Mouse (Mus musculus) midbrain, postnatal 0 days (tissue): ENCODE results near the gene Zfp526. TPM values are rescaled to one million over a fixed set of nuclear protein-coding genes. Genes with fewer than 3 reads are reported as not detected.
A peak's percentile ranks its signal among the peaks of the same experiment; 100 is the strongest.
"Not testable (repeated sequence)": the region's sequence is repeated elsewhere in the genome, so short reads cannot be mapped to it uniquely, and the experiment has no call there.

Experiments
- ATAC-seq: fragments of 200-750 bp; cut with Nextera tagmentation; 2 replicates; pipeline ENCODE4 v1.8.0; 2017; ENCODE audit warnings: moderate number of reproducible peaks, mild to moderate bottlenecking, moderate TSS enrichment, moderate library complexity; ENCODE audit not compliant: low FRiP score
- DNase-seq: peaks from one replicate; pipeline ENCODE4 v3.0.0-alpha.2; 2015; ENCODE audit warnings: low spot score
- H3K27ac ChIP-seq: fragments of 300-500 bp; sonication (generic); 2 replicates; pipeline ENCODE4 v1.5.1; 2014; ENCODE audit warnings: low read depth, mild to moderate bottlenecking, low read length, mixed read lengths
- H3K27me3 ChIP-seq: fragments of 300-500 bp; sonication (generic); 2 replicates; pipeline ENCODE4 v1.6.1; 2014; ENCODE audit warnings: low read length, control low read depth, mixed read lengths; ENCODE audit not compliant: insufficient read depth
- H3K36me3 ChIP-seq: fragments of 300-500 bp; sonication (generic); 2 replicates; pipeline ENCODE4 v1.6.1; 2014; ENCODE audit warnings: low read length, control low read depth, mixed read lengths; ENCODE audit not compliant: insufficient read depth
- H3K4me1 ChIP-seq: fragments of 300-500 bp; sonication (generic); 2 replicates; pipeline ENCODE4 v1.6.1; 2014; ENCODE audit warnings: mild to moderate bottlenecking, control low read depth, antibody characterized with exemption, low read length, mixed read lengths; ENCODE audit not compliant: insufficient read depth
- H3K4me2 ChIP-seq: fragments of 300-500 bp; sonication (generic); 2 replicates; pipeline ENCODE4 v1.6.1; 2014; ENCODE audit warnings: low read depth, mild to moderate bottlenecking, low read length, mixed read lengths; ENCODE audit not compliant: poor library complexity, severe bottlenecking
- H3K4me3 ChIP-seq: fragments of 300-500 bp; sonication (generic); 2 replicates; pipeline ENCODE4 v1.5.1; 2014; ENCODE audit warnings: low read depth, mild to moderate bottlenecking, low read length, moderate library complexity
- H3K9ac ChIP-seq: fragments of 300-500 bp; sonication (generic); replicated peaks from 2 replicates; pipeline ENCODE4 v1.6.1; 2014; ENCODE audit warnings: mild to moderate bottlenecking, low read length, moderate library complexity, mixed read lengths; ENCODE audit not compliant: poor library complexity, severe bottlenecking
- H3K9me3 ChIP-seq: fragments of 300-500 bp; sonication (generic); 2 replicates; pipeline ENCODE4 v1.6.1; 2016; ENCODE audit warnings: low read length, control low read depth
- CTCF ChIP-seq: IDR thresholded peaks from 2 replicates; pipeline ENCODE4 v1.5.1; 2016; ENCODE audit warnings: antibody characterized with exemption, mild to moderate bottlenecking
- WGBS: fragments of 180-500 bp; shearing (Covaris S2); extraction: QIAGEN DNeasy Blood & Tissue Kit; methylation state at CpG from one replicate; pipeline ENCODE4 v1.1.7; 2014; 5-methylcytosine and 5-hydroxymethylcytosine counted together
- polyA plus RNA-seq: library from polyadenylated mRNA; unstranded; fragments of >200 nt; fragmentation: Nextera tagmentation; extraction: Ambion mirVana; gene quantifications from 2 replicates; pipeline ENCODE4 v1.2.1, GENCODE M21; 2015
- total RNA-seq: library from RNA; depleted of rRNA; stranded (reverse); fragments of >200 nt; gene quantifications from 2 replicates; pipeline ENCODE4 v1.2.3, GENCODE M21; 2014

Zfp526 gene
- total and polyA plus RNA-seq, 2 experiments from 2014 or later: 0.94 to 9.5 TPM

DNA sequence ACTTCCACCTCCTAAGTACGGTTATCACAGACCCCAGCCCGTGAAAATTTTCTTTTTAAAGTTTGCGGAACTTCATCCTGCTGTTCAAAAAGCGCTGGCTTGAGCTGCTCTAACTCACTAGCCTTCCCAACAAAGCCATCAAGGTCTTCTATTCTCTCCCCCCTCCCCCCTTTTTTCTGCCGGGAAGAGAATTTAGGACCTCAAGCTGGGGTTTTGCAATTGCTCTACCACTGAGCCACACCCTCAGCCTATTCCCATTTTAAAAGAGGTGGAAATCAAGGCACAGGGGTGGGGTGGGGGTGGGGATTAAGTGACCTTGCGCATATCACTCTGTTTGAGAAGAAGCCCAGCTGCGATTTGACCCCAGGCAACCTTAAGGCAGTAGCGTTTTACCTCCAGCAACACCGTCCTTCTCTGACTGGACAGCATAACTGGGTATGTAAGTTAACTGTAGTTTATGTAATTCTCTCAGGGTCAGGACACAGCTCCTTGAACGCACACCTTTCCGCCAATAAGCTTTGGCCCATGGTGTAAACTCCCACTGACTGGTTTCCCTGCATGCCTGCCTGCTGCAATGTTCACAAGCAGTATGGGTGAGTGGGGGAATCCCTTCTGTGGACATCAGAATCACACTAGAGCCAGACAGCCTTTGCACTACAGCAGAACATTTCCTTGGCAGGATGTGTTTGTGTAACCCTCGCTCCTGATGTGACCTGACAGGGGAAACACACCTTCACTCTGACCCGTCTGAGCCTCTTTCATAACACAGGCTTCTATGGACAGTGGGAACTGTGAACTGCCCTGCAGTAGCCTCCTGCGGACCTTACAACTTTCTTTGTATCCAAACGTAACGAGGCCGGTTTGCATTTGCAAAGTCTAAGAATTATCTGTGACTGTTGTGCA is 43.0 kb downstream of the Zfp526 start:
- TF ChIP-seq CTCF: no peak
- no peak overlapping the region for H3K27ac ChIP-seq
- DNase-seq: no peak
- no peak for ATAC-seq
- H3K4me3 ChIP-seq: no peak overlapping the region
- H3K4me1 ChIP-seq: no peaks in the 10 kb centered on the region
- H3K27me3 ChIP-seq: no peaks in the 10 kb centered on the region
- no peak overlapping the region for H3K4me2 ChIP-seq
- no peak overlapping the region for H3K9ac ChIP-seq
- no peaks in the 10 kb centered on the region for H3K36me3 ChIP-seq
- WGBS: 29% methylated on average over 17 of the region's 17 CpGs
- H3K9me3 ChIP-seq: no peaks in the 10 kb centered on the region

DNA sequence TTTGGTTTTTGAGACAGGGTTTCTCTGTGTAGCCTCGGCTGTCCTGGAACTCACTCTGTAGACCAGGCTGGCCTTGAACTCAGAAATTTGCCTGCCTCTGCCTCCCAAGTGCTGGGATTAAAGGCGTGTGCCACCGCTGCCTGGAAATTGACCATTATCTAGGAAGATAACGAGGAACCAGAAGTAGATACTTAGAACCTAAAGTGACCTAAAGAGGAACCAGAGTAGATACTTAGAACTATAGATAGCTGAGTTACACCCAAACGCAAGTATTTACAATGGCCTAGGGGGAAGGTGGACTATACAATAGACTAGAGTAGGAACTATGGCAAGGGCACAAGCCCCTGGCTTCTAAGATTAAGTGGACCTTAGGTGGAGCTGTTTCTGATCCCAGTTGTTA is 44.5 kb downstream of the Zfp526 start:
- H3K4me3 ChIP-seq, H3K4me1 ChIP-seq, H3K27ac ChIP-seq, DNase-seq, H3K27me3 ChIP-seq, H3K36me3 ChIP-seq, H3K4me2 ChIP-seq, H3K9ac ChIP-seq, ATAC-seq, H3K9me3 ChIP-seq: not testable (repeated sequence)
- 94% methylated on average over 5 of the region's 5 CpGs for WGBS

DNA sequence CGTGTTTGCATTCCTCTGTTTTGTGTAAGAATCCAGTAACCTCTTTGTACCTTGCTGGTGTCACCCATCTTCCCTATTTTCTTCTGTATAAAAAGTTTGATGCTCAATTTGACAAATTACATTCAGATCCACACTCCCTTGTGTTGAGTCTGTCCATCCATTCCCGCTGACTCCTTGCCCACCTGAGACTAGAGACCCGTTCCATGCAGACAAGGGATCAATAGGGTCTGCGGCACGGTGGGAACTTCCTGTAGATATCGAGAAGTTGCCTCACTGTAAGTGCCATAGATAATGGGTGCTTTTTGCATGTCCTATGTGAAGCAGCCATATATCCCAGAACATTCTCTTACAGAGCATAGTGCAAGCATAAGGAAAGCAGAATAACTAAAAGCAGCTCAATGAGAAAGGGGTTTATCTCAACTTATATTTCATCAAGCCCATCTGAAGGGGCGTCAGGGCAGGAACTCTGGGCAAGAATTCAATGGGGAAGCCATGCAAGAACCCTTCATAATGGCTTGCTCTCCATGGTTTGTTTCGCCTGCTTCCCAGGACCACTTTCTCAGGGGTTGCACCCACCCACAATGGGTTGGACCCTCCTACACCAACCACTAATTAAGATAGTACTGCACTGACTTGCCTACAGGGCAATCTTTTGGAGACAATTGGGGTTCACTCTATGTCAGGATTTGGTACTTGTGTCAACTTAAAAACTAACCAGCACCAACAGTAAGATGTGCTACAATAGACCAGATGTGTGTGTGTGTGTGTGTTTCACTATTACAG is 45.1 kb downstream of the Zfp526 start:
- H3K4me3 ChIP-seq: no peak overlapping the region

DNA sequence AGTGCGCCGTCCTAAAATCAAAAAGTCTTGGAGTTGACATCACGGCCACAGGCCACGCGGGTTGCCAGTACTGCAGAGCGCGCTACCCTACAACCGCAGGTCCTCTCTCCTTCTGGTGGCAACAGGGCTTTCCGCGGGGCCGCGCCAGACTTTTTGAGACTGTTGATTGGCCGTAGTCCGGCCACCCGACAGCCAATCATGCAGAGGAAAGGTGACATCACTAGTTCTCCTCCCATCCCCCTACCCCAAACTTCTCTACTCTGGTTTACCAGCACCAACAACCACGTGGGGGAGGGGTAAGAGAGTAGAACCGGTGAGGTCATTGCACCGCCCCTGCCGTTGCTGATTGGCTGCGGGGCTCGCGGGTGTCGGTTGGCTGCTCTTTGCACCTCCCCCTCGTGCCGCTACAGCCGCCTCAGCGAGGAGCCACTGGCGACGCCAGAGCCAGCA is 46.1 kb downstream of the Zfp526 start, which contains the start of gene Cic:
Gene Cic, plus strand, starts transcription at position 404 of the 450 bp plus-strand sequence.
- H3K9ac ChIP-seq: peak within 1 kb of the TSS; percentile 77
- DNase-seq (peak; percentile 100), ATAC-seq (peak; percentile 91)
- H3K27ac ChIP-seq: peak within 1 kb of the TSS; percentile 96
- H3K36me3 ChIP-seq: peaks cover 16% of the 10 kb centered on the region
- peak within 1 kb of the TSS; percentile 91 for H3K4me2 ChIP-seq
- no peaks in the 10 kb centered on the region for H3K27me3 ChIP-seq
- H3K4me3 ChIP-seq: peak within 1 kb of the TSS; percentile 72
- TF ChIP-seq CTCF: no peak
- peaks cover 6% of the 10 kb centered on the region; the same call in 1 of the 2 replicates for H3K4me1 ChIP-seq
- no peaks in the 10 kb centered on the region for H3K9me3 ChIP-seq
- 0% methylated on average over 29 of the region's 29 CpGs for WGBS

More for the DNA sequence above, 45.1 kb downstream of the Zfp526 start:
- 89% methylated on average over 8 of the region's 8 CpGs for WGBS
- no peak for ATAC-seq
- Histone ChIP-seq H3K36me3 (peaks cover 7% of the 10 kb centered on the region; the same call in 1 of the 2 replicates), H3K4me2 (peak overlapping the region; percentile 52), H3K9me3 (no peaks in the 10 kb centered on the region), H3K27me3 (no peaks in the 10 kb centered on the region), H3K9ac (no peak overlapping the region), H3K4me1 (peaks cover 6% of the 10 kb centered on the region; the same call in 1 of the 2 replicates), H3K27ac (no peak overlapping the region)
- TF ChIP-seq CTCF: no peak
- DNase-seq: no peak

DNA sequence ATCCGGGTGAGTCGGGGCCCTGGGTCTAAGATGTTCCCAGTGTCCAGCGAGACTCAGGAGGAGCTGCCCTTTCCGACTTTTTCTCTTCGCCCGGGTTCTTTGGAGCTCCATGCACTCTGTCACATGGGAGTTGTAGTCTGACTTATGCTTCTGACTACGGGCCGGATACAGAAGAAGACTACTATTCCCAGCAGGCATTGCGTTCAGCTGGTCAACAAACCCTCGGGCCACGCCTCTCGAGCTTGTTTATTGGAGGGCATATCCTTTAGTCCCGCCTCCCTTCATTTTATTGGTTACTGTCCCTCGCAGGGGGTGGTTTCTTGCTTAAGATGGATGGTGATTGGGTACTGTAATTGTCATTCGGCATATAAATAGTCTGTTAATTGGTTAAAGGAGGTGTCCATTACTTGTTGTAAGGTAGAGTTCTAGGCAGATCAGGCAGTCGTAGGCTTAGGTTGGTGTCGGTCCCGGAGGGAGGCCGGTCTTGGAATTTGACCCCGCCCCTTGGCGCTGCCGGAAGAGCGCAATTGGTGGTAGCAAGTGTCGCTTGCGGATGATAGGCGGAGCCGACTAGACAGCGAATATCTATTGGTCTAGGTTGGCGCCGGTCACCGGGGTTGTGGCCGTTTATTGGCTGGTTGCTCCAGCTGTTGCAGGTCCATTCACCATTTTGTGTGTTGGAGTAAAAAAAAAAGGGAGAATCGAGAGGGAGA is 46.7 kb downstream of the Zfp526 start:
- WGBS: under 1% methylated on average over 33 of the region's 33 CpGs
- Histone ChIP-seq H3K4me1 (peaks cover 6% of the 10 kb centered on the region; the same call in 1 of the 2 replicates), H3K9me3 (no peaks in the 10 kb centered on the region), H3K36me3 (peaks cover 21% of the 10 kb centered on the region), H3K27me3 (no peaks in the 10 kb centered on the region), H3K9ac (peak overlapping the region; percentile 77), H3K4me3 (peak overlapping the region; percentile 72), H3K27ac (peak overlapping the region; percentile 96), H3K4me2 (peak overlapping the region; percentile 91)
- no peak for TF ChIP-seq CTCF
- DNase-seq (peak; percentile 100), ATAC-seq (peak; percentile 96)
